Mouse (Mus musculus) gastrocnemius, postnatal 14 days (tissue): ENCODE data around the gene Zfp281. TPM values are rescaled to one million over a fixed set of nuclear protein-coding genes. Genes with fewer than 3 reads are reported as not detected.

Experiments used
- DNase-seq: peaks from one replicate; pipeline ENCODE4 v3.0.0; 2021; ENCODE audit warnings: mixed read lengths
- intact Hi-C: fragments of 180-260 bp; cut with DNase I; formaldehyde crosslinking; loops from one replicate; pipeline ENCODE4 v1.15.1; 2025; ENCODE audit warnings: low total_unique reads
- total RNA-seq, 2 experiments: library from RNA; stranded (reverse); gene quantifications; 2 replicates each; pipeline ENCODE4 v1.2.3; 2021

Zfp281 gene
- total RNA-seq, 2 experiments from 2014 or later = 7.7 to 7.9 TPM

DNA sequence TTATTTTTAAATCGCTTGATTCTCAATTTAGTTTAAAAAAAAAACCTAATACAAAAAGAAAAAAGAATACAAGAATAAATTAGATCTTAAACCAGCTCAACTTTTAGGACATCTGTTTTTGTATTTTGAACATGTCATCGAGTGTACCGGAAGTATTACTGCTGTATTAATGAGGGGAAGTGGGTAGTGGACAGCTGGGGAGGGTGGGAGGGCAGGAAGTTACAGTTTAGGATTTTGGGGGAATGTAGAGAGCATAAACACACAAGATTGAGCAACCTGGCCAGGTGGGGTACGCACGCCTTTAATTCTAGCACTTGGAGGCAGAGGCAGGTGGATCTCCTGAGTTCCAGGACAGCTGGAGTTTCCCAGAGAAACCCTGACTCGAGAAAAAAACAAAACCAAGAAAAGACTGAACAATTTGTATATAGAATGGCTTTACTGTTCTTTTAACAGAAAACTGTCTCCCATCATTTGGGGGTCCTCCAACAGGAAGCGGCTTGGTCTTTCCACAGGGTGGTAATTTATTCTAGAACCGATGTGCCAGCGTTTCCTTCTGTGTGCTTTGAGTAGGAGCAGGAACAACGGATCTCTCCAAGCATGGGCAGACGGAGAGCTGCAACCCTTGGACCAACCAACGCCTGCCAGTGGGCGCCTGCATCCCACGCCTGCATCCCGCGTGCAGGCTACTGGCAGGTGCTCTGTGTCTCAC lies 51.2 kb downstream of the Zfp281 start:
- no peak for DNase-seq
- intact Hi-C loops = no loop called here

- intact Hi-C loops = no loop called here
- no peak for DNase-seq
Measured at GRCm38 (mm10) chr1:136676445-136676755, 51.7 kb downstream of the Zfp281 start.

- intact Hi-C loops = no loop called here
- no peak for DNase-seq
Measured at GRCm38 (mm10) chr1:136677847-136678325, 53.2 kb downstream of the Zfp281 start.

- DNase-seq = no peak
- intact Hi-C loops = no loop called here
Measured at GRCm38 (mm10) chr1:136678836-136679235, 54.1 kb downstream of the Zfp281 start.

Other genes with a start within 250 kb of the Zfp281 start
- gene Ddx59, start 209.6 kb upstream of the Zfp281 start, total RNA-seq = 10 to 100 TPM; 11.5 to 13.3 TPM
- gene Kif14, start 158.6 kb upstream of the Zfp281 start, total RNA-seq = 1 to 10 TPM in 1 of 2 experiments, under 1 TPM in 1; 0.92 to 1.3 TPM